Mouse (Mus musculus): ENCODE results near the gene Ankdd1a.

DNA sequence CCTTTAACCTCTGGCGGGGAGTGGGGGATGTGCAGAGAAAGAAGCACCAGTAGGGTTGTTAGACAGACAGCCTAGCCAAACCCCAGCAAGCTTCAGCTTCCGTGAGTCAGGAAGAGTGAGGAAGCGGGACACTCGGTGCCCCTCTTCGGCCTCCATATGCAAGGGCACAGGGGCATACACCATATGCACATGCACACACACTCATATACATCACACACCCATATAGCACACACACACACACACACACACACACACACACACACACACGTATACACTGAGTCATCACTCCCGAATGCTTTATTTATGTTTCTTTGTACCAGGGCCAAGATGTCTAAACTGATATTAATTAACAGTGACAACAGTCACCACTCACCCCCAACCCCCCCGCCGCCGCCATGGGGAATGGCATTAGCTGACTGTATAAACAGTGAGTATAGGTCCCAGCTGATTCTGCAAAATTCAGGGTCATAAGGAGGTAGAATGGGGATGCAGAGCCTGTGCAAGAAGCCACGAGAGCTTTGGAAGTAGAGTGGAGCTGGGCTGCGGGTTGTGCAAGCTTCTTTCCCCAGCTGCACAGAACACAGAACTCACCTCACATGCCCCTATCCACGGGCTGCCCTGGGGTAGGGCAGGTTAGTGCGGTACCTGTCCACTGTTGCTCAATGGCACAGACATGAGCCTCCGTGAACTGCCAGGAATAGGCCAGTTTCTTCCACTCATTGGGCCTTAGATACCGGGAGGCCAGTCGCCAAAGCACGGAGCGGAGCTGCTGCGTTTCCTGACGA is 17.1 kb downstream of the Ankdd1a start:
- TF ChIP-seq ZC3H11A (IDR thresholded peaks at IDR 0.05; ENCODE audit: borderline replicate concordance, low read depth, low read length) (no peak), ZNF384 (IDR thresholded peaks at IDR 0.05; ENCODE audit: low read depth, low read length) (no peak), HCFC1 (IDR thresholded peaks at IDR 0.05; ENCODE audit: borderline replicate concordance, insufficient read depth, low read length) (no peak), CHD2 (IDR thresholded peaks at IDR 0.05; ENCODE audit: low read depth, low read length) (no peak), MAFK (IDR thresholded peaks at IDR 0.05; ENCODE audit: insufficient read depth, low read depth, low read length) (no peak)

Measured in ES-E14 (cell line).